Mouse (Mus musculus): ENCODE measurements at regions not wholly inside any gene's neighbourhood (a gene's known extent, or its start where the extent isn't known, plus 50 kb on each side); places are given as distances from the start of the nearest gene placed in this dataset.

DNA sequence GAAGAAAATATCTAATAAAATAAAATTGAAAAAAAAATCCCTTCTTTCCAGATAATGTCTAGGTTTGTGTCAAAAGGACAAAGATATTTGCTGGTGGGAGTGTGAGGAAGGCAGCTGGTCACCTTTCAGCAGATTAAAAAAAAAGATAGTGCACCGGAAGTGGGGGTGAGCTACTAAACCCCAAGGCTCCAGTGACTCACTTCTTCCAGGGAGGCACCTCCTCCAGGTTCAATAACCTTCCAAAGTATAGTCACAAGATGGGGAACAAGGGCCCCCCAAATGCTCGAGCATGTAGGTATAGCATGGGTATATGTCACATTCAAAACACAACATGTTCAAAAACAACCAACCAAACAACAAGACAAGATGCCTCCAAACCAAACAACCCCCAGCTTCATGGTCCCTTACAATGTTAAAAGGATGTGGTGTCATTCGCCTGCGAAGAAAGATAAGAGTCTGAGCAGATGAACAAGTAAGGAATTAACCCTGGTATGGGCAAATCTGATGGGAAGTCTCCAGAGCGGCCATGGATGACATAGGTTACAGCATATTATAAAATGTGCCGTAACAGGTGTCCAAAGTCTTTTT, 84.6 kb downstream of the Kcnrg start:
- no peak for DNase-seq (ENCODE audit: extremely low read depth, insufficient read length, low spot score)

DNA sequence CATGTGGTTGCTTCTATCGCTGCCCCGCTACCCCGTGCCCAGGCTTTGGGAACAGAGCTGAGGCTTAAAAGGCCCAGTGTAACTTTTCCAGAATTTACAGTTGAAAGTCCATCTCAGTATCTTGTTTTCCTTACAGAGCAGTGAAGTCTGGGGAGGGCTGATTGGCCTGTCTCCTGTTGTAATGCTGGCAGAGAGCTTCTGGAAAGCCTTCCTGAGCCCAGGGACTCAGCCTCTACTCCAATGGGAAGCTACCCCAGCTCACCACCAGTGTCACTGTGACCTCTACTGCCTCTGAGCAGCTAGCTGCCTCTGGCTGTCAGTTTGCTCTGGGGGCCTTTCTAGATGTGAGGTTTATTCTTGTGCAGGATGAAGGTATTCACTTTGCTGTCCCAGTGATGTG, 87.5 kb downstream of the Kcnrg start:
- no peak for DNase-seq (ENCODE audit: extremely low read depth, insufficient read length, low spot score)

DNA sequence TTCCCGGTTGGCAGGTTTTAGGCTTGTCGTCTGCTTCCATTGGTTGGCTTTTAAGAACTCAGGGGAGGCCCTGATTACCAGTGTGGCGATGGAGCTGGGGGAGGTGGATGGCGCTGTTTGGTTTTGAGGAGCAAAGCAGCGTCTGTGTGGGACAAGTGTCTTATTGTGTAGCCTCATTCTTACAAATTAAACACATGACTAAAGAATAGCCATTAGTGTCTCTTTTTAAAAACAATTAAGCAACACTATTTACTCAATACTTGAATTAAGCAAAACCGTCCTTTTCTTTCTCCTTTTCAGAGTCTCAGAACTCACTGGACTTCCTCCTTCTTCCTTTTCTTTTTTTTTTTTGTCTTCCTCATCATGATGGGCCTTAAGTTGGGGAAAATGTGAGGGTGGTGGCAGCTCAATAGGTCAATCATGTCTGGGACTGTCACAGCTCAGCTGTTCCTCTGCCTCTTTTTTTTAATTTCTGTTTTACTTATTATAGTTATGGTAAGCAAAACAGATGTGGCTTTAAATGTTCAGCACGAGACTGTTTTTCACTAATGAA, 89.1 kb downstream of the Kcnrg start:
- DNase-seq (ENCODE audit: extremely low read depth, insufficient read length, low spot score): no peak

DNA sequence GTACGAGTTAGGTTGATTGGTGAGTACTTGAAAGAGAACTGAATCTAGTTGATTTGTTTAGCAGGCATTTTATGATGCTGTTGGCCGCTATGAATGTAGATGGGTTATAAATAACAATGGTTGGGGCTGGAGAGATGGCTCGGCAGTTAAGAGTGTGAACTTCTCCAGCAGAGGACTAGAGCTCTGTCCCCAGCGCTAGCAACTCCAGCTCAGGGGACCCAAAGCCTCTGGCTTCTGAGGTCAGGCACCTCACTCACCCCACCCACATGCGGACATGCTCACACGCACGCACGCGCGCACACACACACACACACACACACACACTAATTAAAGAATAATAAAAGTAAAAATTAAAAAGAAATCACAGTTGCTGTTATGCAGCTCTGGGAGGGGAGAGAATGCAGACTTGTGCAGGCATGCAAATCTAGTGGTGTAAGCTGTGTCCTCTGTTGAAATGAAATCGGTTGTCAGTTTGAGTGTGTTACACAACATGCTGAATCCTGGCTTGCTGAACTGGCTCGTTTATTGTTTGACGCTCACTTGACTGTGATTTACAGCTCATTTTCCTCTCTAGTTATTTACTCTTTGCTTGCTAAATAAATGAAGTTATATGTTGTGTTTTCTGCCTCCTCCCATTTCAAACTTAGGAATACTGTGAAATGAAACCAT, 89.8 kb downstream of the Kcnrg start:
- DNase-seq (ENCODE audit: extremely low read depth, insufficient read length, low spot score): no peak

DNA sequence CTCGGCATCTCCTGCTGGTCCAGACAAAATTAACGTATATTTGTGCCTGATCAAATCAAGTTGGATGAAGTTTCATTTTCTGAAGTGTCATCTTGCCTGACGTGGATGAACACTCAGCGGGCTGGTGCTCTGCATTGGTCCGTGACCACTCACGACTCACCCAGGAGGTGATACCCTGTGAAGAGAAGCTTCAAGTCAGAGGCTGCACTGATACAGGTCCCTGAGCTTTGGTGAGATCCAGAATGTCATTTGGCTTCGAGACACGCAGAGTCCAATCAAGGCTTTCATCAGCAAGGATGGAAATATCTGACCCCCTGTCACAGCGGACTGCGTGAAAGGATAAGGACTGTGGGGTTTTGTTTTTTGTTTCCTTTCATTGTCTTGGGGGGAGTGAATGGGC, 90.4 kb downstream of the Kcnrg start:
- no peak for DNase-seq (ENCODE audit: extremely low read depth, insufficient read length, low spot score)

DNA sequence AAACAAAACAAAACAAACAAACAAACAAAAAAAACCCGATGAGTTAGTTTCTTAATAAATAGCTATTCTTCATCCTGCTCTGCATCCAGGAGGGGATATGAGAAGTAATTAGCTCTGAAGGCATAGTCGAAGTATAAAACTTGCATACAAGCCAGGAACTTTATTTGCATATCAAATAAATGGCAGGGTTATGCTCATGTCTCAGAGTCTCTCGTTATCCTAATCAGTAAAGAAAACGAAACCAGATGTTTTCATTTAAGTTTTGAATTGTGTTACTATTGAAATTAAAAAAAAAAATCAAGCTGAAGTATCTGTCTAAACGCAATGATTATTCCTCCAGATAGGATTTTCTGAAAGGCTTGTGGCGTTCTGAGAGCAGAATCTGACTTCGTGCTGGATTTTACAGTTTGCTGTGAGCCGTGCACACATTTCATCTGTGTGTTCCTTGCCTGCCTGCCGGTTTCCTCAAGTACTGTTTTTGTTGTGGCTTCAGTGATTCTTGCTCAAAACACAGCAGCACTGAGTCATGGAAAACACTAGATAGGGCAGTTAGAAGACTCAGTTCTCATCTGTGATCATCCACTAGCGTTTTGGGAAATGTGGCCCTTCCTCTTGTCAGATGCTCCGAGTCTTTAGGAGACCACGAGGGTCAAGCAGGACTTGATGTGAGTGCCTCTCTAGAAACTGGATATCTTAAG, 91.2 kb downstream of the Kcnrg start:
- no peak for DNase-seq (ENCODE audit: extremely low read depth, insufficient read length, low spot score)

DNA sequence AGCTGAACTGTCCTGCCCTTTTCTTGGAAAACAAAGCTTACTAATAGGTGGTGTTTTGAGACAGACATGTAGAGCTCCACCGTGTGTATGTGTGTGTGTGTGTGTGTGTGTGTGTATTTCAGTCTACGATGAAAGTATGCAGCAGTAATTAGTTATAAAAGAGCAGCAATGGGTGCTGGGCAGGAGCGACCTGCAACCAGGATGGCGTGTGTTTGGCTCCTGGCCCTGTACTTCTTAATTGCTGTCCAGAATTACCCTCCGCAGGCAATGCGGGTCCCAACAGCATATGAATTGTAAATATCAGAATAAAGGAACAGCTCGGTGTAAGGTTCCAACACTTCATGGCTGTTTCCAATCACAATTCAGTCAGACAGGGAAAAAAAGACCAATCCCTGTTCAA, 92.4 kb downstream of the Kcnrg start:
- no peak for DNase-seq (ENCODE audit: extremely low read depth, insufficient read length, low spot score)

DNA sequence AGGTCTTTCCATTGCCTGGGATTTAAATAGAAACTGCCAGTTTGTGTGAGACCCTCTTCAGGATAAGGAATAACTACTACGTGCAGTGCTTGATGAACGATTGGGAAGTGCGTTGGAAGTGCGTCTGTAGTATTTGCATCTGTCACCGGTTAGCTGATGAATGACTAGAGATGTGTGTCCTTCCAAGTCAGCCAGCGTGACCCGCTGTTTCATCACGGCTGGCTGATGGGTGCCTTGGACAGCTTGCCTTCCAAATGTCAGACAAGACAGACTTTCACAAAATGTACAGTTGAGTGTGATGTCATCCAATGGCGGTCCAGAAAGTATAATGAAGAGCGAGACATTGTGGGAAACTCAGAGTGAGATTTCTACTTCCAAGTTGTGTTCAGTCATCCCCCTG, 93.9 kb downstream of the Kcnrg start:
- no peak for DNase-seq (ENCODE audit: extremely low read depth, insufficient read length, low spot score)

DNA sequence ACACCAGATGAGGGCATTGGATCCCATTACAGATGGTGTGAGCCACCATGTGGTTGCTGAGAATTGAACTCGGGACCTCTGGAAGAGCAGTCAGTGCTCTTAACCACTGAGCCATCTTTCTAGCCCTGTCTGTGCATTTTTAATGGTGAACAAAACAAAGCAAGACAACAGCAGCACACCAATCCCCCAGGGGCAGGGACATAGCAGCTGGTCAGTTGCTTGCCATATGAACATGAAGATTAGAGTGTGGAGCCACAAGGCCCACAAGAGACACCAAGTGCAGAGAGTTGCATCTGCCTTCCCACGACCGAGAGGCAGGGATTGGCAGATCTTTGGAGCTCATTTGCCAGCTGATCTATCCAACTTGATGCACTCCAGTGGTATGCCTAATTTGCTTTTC, 96.7 kb downstream of the Kcnrg start:
- DNase-seq (ENCODE audit: extremely low read depth, insufficient read length, low spot score): no peak

DNA sequence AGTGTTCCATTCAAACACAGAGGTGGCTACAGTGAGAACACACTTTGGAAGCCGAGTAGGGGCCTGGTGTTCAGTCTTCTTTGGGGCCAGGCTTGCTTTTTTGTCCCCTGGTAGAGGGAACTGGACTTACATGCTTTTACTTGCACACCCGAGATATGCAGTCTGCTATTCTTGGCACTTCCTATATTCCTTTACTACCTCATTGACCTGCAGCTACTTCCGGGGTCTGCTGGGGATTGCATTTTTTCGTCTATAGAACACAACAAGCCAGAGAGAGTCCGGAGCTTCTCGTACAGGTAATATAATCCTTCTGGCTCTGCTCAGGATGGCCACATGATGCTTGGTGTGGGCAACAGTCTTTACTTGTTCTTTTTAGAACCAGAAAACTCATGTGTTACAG, 99.7 kb downstream of the Kcnrg start:
- no peak for DNase-seq (ENCODE audit: extremely low read depth, insufficient read length, low spot score)

DNA sequence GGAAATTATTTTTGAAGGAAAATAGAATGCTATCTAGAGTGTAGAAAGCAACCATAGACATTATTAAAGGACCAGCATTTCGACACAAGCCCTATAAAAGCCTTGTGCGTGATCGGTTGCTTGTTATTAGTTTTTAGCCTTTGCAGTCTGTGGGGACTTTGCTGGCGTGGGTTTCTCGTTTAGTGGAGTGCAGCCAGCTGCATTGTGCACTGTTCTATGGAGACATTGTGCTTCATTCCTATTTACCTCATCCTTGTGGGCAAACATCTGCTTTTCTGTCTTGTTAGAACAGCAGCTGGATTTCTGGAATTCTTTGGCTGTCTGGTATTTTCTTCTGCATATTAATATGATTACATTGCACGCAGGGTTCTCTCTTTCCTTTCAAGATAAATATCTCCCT, 101.1 kb downstream of the Kcnrg start:
- DNase-seq (ENCODE audit: extremely low read depth, insufficient read length, low spot score): no peak

DNA sequence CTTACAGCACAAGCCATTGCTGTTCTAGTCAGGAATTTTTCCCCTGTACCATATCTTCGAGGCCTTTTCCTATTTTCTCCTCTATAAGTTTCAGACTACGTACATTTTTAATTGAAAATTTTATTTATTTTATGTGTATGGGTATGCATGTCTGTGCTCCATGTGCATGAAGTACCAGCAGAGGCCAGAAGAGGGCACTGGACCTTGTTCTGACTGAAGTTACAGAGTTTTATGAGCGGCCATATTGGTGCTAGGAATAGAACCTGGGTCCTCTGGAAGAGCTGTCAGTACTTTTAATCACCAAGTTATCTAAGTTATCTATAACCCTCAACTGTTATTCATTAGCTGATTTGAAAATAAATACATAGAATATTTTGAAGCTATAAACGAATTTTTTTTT, 108.5 kb downstream of the Kcnrg start:
- no peak for DNase-seq (ENCODE audit: extremely low read depth, insufficient read length, low spot score)

DNA sequence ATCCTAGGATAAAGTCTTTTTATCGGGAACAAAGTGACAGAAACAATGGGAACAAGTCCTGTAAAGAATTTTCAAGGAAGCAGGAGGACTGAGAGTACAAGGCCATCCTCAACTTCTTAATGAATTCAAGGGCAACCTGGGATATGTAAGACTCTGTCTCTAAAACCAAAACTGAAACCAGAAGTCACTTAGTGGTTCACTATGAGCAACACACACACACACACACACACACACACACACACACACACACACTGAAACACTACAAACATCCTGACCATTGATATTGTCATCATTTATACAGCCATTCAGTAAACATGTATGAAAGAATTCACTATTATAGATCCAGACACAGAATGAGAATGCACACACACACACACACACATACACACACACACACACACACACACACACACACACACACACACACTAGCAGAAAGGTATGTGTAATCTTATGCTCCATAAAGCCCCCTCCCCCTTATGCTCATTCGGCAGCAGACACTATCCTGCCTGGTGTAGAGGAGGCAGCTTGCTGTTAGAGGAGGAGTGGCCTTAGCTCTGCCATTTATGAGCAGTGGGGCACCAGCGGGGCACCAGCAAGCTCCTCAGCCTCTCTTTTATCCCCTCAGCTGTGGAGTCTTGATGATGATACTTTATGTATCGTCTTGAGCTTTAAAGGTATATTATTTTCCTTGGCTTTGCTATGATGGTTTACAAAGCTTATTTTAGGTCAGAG, 111.3 kb downstream of the Kcnrg start:
- no peak for DNase-seq (ENCODE audit: extremely low read depth, insufficient read length, low spot score)

DNA sequence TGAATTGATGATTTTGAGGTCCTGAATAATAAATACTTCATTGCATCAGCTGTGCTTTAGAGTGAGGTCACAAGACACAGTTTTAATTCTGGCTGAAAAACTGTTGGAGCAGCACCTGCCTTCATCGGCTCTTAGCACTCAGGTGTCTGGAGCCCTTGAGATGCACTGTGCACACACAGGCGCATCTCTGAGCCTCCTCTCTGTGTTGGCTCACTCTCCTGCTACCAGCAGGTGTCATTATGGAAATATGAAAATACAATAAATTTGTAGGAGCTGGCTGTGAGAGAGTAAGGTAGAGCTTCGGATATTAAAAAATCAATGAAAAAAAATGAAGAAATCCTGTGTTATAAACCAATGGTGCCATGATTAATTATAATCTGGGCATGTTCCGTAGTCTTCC, 114.0 kb downstream of the Kcnrg start:
- no peak for DNase-seq (ENCODE audit: extremely low read depth, insufficient read length, low spot score)

DNA sequence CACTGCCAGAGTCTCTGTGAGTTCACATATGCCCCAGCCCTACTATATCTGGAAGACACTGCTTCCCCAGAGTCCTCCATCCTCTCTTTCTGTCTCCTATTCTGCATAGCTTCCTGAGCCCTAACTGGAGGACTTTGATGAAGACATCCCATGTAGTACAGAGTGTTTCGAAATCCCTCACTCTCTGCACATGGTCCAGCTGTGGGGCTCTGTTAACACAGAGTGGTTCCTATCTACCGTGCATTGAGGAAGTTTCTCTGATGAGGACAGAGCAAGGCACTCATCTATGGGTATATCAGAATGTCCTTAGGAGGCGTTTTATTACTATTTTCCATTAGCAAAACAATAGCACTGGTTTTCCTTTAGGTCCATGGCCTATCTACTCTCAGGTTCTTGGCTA, 117.7 kb downstream of the Kcnrg start:
- no peak for DNase-seq (ENCODE audit: extremely low read depth, insufficient read length, low spot score)

DNA sequence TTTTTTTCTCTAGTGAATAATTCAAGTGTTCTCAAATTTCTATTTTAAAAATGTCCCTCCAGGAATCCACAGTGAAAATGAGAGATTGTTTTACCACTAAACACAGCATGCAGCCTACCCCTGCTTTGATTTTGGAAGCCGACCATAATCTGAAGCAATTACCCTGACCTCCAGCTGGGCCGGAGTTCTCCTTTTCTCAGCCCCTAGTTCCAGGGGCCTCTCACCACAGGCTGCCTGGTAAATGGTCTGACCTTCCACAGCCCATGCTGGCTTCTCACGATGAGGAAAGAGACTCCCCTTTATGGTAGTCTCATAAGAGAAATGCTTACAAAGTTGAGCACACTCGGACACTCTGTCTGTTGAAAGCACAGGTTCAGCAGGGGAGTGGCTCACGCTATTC, 121.3 kb downstream of the Kcnrg start:
- DNase-seq (ENCODE audit: extremely low read depth, insufficient read length, low spot score): no peak

DNA sequence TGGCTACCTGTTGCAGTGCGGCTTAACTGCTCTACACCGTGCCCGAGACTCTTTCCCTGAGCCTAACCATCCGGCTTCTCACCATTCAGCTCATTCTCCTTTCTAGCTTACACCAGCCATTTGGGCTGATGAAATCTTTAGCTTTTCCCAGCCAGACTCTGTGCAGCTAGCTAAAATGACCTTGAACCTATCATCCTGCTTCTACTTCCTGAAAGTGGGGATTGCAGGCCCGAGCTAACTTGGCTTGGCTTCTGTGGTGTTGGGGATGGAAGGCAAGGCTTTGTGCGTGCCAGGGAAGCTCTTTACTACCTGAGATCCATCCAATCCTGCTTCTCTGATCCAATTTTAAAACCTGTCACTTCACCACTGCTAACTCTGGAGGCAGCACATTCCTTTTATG, 128.3 kb downstream of the Kcnrg start:
- DNase-seq (ENCODE audit: extremely low read depth, insufficient read length, low spot score): no peak

DNA sequence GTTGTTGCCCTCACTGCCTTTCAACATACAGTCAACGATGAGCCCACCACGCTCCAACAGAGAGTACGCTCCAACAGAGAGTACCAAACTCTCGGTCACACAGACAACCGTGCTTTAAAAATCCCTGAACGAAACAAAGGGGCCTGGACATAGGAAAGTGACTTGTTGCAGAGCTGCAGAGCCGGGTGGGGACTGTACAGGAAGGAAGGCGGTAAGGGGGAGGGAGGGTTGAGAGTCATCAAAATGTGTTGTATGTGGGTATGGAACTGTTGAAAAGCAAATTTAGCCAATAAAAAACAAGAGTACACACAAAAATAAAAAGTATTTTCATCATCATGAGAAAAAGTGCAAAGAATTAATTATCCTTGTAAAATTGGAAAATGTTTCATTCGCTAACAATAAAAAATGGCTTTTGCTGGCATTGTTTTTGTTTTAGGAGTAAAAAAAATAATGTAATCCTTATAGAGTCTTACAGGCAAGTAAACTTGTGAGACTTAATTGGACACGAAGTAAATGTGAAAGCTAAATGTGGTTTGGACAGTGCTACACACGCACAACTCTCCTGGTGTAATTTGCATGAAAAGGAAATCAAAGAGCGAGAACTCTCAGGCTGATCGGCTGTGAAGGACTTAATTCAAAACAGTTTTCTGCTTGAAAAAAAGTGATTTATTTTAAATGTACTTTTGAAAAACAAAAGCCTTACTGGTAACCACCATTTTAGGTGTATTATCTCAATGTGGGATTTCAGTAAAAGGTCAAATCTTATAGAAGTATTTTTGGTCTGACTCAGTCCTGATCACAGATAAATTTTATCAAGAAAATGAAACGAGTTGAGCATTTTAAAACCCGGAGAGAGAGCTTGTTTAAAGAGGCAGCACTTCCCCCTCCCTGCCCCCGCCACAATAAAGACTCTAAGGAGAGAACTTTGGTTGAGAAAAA, 129.4 kb downstream of the Kcnrg start:
- no peak for DNase-seq (ENCODE audit: extremely low read depth, insufficient read length, low spot score)

DNA sequence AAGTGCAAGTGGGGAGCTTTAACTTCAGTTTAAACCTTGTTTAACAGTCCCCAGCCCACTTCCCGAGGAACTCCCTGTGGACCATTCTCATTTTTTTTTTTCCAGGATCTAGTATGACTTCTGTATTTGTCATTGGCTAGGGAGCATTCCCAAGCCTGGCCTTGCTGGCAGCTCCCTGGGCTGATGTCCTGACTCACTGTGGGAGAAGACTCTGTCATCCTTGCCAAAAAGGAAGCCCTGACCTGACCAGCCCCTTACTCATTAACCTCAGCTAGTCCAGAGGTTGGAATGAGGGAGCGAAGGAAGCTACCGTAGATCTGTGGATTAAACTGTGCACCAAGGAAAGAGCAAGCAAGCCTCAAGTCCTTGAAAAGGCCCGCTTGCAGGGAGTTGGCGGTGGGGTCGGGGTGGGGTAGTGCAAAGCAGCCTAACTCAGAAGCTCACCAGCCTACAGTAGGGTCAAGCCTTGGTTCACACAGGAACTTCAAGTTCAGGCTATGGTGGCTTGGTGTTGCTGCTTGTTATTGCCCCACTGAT, 130.3 kb downstream of the Kcnrg start:
- DNase-seq (ENCODE audit: extremely low read depth, insufficient read length, low spot score): peak; percentile 44

DNA sequence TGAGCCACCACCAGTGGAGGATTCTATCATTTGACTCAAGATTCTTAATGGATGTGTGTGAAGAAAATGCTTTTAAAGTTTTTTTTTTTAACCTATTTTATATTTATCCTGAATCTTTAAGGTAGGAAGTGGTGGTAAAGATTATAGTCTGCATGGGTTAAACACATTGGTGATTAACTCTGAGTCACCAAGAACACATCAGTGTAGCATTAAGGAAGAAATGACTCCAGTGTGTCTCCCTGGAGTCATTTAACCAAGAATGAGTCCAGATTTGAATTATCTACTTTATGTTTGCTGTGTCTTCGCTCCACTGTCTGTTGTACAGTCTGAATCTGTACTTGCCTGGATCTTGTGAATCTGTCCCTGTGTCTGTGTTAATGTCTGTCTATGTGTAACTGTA, 132.2 kb downstream of the Kcnrg start:
- DNase-seq (ENCODE audit: extremely low read depth, insufficient read length, low spot score): no peak
